Mouse (Mus musculus) CH12F3 (cell line): ENCODE results near the gene Fam172a.

Experiments
- in situ Hi-C: fragments of 300-500 bp; cut with MboI; formaldehyde crosslinking; loops from 2 replicates; pipeline ENCODE4 v1.14.3; 2020; ENCODE audit warnings: low sequenced_read_pairs

Gene Fam172a

DNA sequence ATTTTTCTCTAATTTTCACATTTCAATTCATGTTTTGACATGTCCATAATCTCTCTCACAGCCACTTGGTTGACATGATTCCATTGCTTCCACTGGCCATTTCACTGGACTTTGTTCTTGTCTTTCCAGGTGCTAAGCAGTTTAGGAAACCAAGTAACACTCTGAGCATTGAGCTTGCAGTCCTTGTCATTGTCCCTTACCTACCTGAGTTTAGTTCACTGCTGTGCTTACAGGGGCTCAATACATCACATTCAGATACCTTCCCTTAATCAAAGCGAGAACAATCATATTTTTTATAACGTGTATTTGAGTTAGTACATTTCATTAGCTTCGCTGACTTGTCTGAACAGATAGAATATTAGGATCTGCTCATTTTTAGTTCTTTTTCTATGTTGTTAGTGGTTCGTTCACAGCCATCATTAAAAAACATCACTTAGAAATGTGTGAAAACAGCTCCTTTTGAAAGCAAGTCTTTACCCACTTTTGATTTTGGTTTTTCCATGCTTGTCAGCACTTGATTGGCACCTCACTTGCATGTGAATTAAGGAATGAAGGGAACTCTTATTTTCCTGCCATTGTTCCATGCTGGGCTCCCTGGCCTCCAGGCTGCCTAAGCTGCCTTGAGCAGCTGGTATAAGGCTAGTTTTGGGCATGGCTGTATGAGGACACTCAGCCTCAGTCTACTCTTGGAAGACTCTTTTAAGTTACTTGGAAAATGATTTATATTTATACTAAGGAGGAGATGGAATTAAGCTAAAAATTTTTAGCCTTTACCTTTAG is 257.9 kb downstream of the Fam172a start:
- in situ Hi-C loops: no loop called here

- in situ Hi-C loops: no loop called here
These were observed 274.4 kb downstream of the Fam172a start for GRCm38 (mm10) chr13:77976248-77976647.

DNA sequence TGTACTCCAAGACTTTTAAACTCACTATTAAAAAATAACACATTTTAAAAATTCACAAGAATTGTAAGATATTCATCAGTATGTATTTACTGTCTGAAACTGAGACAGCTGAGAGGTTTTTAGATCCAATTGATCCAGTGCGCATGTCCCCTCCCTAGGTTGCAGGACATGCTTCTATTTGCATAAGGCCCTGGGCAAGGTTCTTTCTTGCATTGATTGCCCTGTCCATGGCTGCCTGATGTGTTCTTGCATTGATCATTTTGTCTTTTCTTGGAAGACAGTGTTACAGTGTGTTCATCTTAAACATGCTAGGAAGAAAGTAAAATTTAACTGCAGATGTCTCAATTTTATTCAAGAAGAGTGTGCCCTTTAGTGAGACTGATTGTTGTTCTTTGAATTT is 275.3 kb downstream of the Fam172a start:
- in situ Hi-C loops: no loop called here

GRCm38 (mm10) chr13:77982105-77982851 is 280.4 kb downstream of the Fam172a start:
- in situ Hi-C loops: no loop called here

- in situ Hi-C loops: no loop called here
These were observed 281.0 kb downstream of the Fam172a start for GRCm38 (mm10) chr13:77982852-77983202.

DNA sequence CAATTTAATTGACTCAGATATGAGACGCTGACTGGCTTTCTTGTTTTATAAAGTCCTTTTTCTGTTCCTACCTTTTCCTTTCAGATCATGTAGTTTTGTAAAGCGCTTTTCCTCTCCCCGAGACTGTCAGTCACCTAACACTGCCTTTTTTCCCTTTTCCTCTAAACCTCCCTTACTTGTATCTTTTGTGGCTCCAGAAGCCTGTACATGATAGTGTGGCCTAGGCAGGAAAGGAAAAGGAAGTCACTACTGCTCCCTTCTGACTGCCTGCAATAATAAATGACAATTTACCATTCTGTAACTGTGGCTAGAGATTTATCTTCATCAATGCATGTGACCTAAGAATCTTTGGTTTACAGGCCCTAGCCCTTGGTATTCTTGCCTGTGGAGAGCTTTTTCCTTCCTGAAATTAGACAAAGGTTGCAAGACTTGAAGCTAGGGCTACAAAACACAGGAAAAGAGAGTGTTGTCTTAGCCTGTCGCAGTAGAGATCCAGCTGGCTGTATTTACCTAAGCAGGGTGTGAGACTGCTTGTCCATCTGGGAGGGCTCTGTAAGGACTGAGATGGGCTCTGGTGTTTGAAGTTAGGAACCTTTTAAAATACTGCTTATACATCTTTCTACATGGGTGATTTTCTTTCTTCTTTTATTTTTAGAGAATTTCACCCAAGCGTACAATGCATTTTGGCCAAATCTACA is 289.5 kb downstream of the Fam172a start:
- in situ Hi-C loops: no loop called here

GRCm38 (mm10) chr13:78004649-78005048 is 302.8 kb downstream of the Fam172a start:
- in situ Hi-C loops: no loop called here

DNA sequence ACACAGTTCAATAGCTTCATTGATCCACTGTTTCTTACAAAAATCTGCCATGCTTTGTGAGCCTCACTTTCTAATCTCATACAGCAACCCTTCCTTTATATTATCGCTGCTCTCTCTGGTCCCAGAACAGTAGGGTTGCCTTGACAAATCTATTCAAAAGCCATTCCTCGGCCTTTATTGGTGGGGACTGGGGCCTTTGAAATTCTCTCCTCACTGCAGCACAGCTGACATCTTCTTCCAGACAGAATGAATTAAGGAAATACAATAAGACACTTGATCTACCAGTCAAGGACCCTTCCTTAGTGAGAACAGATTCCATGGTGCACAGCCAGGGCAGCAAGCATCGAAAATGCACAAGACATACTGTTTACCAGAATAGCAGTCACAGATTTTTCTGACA is 303.5 kb downstream of the Fam172a start:
- in situ Hi-C loops: no loop called here

DNA sequence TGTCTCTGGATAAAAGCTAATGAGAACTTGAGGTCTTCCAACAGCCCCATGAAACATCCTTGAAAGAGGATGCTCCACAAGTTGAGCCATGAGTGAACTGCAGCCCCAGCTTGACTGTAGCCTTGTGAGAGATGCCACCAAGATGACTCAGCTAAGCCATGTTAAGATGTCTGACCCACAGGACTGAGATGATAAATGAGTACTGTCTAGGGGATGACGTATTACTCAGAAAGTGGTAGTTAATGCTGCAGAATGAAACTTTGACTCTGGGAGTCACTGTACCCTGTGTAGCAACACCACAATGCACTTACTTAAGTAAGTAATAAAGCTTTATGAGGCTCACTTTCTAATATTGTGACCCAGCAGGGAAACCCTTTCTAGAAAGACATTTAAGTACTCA is 308.3 kb downstream of the Fam172a start:
- in situ Hi-C loops: no loop called here

- in situ Hi-C loops: no loop called here
These were observed 323.0 kb downstream of the Fam172a start, which contains the start of gene Pou5f2 for GRCm38 (mm10) chr13:78024683-78025294. Gene Pou5f2 (plus strand): TSS chr13:78024902.

- in situ Hi-C loops: no loop called here
These were observed 331.0 kb downstream of the Fam172a start for GRCm38 (mm10) chr13:78032821-78033220.

- in situ Hi-C loops: no loop called here
These were observed 335.4 kb downstream of the Fam172a start for GRCm38 (mm10) chr13:78037203-78037602.

GRCm38 (mm10) chr13:78043203-78043602 is 341.4 kb downstream of the Fam172a start:
- in situ Hi-C loops: no loop called here

DNA sequence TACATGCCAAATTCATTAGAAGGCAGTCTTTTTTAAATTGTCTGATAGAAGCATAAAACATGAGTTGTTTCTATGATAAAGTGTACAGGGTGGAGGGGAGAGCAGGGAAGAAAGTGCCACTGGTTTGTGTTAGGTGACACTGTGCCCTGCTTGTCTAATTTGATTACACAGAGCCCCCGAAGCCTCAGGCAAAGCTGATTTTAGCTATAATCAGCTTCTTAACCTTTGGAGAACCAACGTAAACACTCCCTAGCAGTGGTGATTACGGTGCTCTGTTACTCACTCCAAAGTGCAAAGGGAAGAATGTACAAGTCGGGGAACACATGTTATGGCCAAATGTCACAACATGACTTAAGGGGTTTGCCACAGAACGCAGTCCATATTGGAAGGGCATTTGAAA is 343.3 kb downstream of the Fam172a start:
- in situ Hi-C loops: no loop called here

DNA sequence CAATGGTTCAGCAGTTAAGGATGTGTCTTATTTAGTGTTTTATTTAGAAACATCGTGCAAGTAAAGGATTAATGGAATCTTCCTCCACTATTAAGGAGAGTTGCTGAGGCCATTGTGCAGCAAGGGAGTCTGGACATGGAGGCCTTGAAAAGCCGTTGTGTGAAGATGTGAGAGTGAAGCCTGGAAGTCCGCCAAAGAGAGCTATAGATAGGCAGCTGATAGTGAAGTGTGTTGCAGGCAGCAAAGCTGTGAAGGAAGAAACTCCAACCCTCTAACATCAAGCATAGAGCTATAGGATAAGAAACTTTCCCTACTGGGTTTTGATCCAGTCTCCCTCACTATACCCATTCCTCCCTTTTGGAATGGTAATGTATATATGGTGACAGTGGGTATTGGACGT is 385.9 kb downstream of the Fam172a start:
- in situ Hi-C loops: no loop called here

DNA sequence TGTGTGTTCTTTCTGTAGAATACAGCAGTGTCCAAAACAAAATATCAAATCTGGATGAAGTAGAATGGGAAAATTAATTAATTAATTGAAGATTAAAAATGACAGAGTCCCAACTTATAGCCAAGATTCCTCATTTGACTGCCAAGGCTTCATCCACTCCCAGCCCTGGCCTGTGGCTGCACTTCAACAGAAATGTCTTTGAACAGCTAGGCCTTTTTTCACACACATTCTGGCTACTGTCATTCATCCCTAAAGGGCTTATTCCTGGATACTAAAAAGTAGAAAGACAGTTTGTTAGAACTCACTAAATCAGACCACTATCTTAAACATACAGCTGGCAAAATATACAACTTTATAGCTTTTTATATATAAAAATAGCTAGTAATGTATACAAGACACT is 388.9 kb downstream of the Fam172a start:
- in situ Hi-C loops: no loop called here

DNA sequence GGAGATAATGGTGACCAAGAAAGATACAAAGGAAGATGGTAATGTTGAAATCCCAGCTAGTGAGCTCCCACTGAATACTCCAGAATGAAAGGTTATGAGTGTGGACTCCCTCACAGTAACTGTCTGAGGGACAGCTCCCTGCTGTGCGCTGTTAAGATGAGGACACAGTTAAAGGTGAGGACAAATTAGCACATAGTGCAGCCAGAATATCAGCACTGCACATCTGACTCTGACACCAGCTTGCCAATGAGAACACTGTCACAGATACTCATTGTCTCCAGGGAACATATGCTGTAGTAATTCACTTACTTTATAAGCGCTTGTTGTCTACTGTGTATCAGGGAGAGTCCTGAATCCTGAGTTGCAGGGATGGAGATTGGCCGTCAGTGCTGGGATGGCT is 390.1 kb downstream of the Fam172a start:
- in situ Hi-C loops: no loop called here

DNA sequence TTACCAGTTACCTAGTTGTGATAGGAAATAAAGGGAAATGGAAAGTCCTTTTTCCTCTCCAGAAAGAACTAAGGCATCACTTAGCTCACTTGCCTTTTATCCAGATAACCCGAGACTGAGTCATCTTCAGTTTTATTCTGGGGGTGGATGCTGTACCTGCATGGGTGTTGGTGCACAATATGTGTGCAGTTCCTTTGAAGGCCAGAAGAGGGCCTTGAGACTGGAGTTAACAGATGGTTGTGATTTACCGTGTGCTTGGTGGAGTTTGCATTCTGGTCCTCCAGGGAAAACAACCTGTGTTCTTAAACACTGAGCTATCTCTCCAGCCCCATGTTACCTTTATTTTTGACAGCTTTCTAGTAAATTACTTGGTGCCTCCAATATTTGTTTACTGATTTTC is 392.5 kb downstream of the Fam172a start:
- in situ Hi-C loops: no loop called here

GRCm38 (mm10) chr13:78095071-78095973 is 393.5 kb downstream of the Fam172a start:
- in situ Hi-C loops: no loop called here

DNA sequence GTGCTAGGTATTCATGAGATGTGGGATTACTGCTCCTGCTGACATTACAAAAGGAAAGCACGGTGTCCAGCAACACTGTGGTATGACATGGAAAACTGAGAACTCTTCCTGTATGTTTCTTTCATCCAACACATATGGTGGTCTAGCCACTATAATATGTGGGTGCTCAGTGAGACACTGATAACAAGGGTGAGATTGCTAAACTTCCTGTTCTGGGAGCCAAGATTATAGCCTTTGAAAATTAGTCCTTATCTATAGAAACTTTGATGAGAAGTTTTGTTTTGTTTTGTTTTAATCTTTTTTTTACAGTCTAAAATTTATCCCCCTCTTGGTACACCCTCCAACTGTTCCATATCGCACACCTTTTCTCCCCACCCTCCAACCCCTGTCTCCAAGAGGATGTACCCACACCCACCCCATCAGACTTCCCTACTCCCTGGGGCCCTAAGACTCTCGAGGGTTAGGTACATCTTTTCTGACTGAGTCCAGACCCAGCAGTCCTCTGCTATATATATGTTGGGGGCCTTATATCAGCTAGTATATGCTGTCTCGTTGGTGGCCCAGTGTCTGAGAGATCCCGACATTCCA is 397.1 kb downstream of the Fam172a start:
- in situ Hi-C loops: no loop called here
